Mouse (Mus musculus): Measurements from ENCODE around the gene Pde5a.

- no peak for TF ChIP-seq CTCF (IDR thresholded peaks at IDR 0.05; ENCODE audit: control insufficient read depth, insufficient read depth, insufficient replicate concordance, low read depth, low read length)
- no peak for TF ChIP-seq POLR2A (IDR thresholded peaks at IDR 0.05; ENCODE audit: control insufficient read depth, low read depth, low read length)
Measured at GRCm38 (mm10) chr3:122828270-122829058, 99.7 kb downstream of the Pde5a start.
